Mouse (Mus musculus): ENCODE results near the gene Ift172. TPM values are rescaled to one million over a fixed set of nuclear protein-coding genes. Genes with fewer than 3 reads are reported as not detected.

The Ift172 gene
- polyA plus RNA-seq, 1 experiment from 2014 or later: 32.3 TPM

DNA sequence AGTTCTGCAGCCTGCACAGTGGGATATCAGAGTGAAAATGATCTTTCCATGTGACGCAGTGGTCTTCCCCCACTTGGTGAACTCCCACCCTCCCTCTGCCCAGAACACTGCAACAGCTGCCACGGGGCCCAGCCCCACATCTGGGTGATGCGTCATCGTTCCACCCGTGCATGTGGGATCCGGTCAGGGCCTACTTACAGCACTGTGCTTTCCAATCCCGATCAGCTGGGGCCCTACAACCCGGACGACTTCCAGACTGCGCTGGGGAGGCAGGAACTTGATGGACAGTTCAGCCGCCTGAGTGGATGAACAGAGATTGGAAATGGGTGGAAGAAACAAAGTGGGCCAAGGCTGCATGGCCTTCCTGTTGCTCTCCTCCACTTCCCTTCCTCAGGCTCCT lies 33.3 kb downstream of the Ift172 start:
- H3K36me3 ChIP-seq (ENCODE audit: insufficient read depth): peaks cover 70% of the 10 kb centered on the region
- no peak for TF ChIP-seq CTCF (IDR thresholded peaks at IDR 0.05; ENCODE audit: low read depth)
- no peak overlapping the region for H3K27ac ChIP-seq (ENCODE audit: low read depth)
- no peaks in the 10 kb centered on the region for H3K4me1 ChIP-seq (ENCODE audit: insufficient read depth)
- H3K4me3 ChIP-seq (ENCODE audit: low read depth, low read length): no peak overlapping the region
- no peak for ATAC-seq (ENCODE audit: insufficient read depth)
- DNase-seq: no peak
- no peaks in the 10 kb centered on the region for H3K27me3 ChIP-seq (ENCODE audit: insufficient read depth, low read length)
- no peaks in the 10 kb centered on the region for H3K9me3 ChIP-seq (ENCODE audit: low read depth, low read length)
- H3K4me2 ChIP-seq: no peak overlapping the region
- 81% methylated on average over 11 of the region's 11 CpGs for WGBS
- no peak overlapping the region for H3K9ac ChIP-seq

DNA sequence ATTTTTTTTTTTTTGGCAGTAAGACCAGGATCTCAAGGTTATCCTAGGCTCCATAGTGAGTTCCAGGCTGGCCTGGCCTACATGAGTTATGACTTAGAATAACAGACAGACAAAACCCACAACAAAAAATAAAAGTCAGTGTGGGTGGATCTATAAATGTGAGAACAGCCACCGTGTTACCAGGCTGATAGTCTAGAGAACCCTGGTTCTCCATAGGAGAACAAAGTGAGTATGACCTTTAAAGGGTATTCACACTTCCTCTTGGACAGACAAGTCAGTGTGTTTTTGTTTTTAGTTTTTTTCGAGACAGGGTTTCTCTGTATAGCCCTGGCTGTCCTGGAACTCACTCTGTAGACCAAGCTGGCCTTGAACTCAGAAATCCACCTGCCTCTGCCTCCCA lies 34.9 kb downstream of the Ift172 start:
- no peak overlapping the region for H3K27ac ChIP-seq (ENCODE audit: low read depth)
- TF ChIP-seq CTCF (IDR thresholded peaks at IDR 0.05; ENCODE audit: low read depth): no peak
- DNase-seq (no peak), ATAC-seq (ENCODE audit: insufficient read depth) (no peak)
- no peaks in the 10 kb centered on the region for H3K9me3 ChIP-seq (ENCODE audit: low read depth, low read length)
- H3K4me1 ChIP-seq (ENCODE audit: insufficient read depth): no peaks in the 10 kb centered on the region
- no peak overlapping the region for H3K4me3 ChIP-seq (ENCODE audit: low read depth, low read length)
- no peak overlapping the region for H3K9ac ChIP-seq
- H3K4me2 ChIP-seq: no peak overlapping the region
- H3K27me3 ChIP-seq (ENCODE audit: insufficient read depth, low read length): no peaks in the 10 kb centered on the region
- H3K36me3 ChIP-seq (ENCODE audit: insufficient read depth): peaks cover 74% of the 10 kb centered on the region
- WGBS: 84% methylated on average over 2 of the region's 2 CpGs

DNA sequence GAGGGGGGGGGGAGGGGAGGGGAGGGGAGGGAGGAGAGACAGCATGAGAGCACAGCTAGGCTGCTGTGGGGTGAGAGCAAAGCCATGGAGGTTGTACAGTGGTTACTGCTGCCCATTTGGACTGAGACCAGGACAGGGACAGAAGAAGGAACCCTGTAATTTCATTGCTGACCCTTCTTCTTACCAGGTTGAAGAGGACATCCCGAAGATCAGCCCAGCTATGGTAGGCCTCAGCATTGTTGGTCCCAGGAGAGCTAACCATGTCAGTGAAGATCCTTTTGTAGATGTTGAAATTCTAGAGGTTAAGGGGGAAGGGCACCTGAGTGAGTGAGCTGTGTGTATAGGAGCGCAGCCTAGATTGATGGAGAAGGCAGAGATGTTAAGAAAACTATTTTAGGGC lies 35.5 kb downstream of the Ift172 start:
- DNase-seq (no peak), ATAC-seq (ENCODE audit: insufficient read depth) (no peak)
- no peak overlapping the region for H3K9ac ChIP-seq
- no peak overlapping the region for H3K4me3 ChIP-seq (ENCODE audit: low read depth, low read length)
- no peak overlapping the region for H3K4me2 ChIP-seq
- no peak for TF ChIP-seq CTCF (IDR thresholded peaks at IDR 0.05; ENCODE audit: low read depth)
- peaks cover 75% of the 10 kb centered on the region for H3K36me3 ChIP-seq (ENCODE audit: insufficient read depth)
- H3K4me1 ChIP-seq (ENCODE audit: insufficient read depth): no peaks in the 10 kb centered on the region
- no peaks in the 10 kb centered on the region for H3K27me3 ChIP-seq (ENCODE audit: insufficient read depth, low read length)
- H3K27ac ChIP-seq (ENCODE audit: low read depth): no peak overlapping the region
- WGBS: 89% methylated on average over 2 of the region's 2 CpGs
- no peaks in the 10 kb centered on the region for H3K9me3 ChIP-seq (ENCODE audit: low read depth, low read length)

DNA sequence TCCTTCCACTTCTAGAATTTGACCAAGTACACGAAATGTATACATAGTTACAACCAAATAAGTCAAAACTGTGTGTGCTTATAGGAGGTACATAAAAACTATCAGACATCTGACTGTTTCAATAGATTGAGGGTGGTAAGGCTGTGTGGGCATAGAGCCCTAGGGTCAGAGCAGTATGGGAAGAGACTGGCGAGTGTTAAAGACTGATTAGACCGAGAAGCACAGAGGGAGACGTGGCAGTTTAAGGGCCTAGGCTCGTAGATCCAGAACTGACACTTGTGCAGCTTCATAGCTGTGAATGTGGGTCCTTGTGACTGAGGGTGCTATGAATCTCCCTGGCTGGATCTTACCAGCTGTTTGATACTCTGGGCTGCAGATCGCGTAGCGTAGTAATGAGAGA lies 36.0 kb downstream of the Ift172 start:
- no peaks in the 10 kb centered on the region for H3K27me3 ChIP-seq (ENCODE audit: insufficient read depth, low read length)
- no peaks in the 10 kb centered on the region for H3K9me3 ChIP-seq (ENCODE audit: low read depth, low read length)
- DNase-seq: no peak
- peaks cover 75% of the 10 kb centered on the region for H3K36me3 ChIP-seq (ENCODE audit: insufficient read depth)
- no peak overlapping the region for H3K27ac ChIP-seq (ENCODE audit: low read depth)
- no peak for TF ChIP-seq CTCF (IDR thresholded peaks at IDR 0.05; ENCODE audit: low read depth)
- H3K9ac ChIP-seq: no peak overlapping the region
- no peak overlapping the region for H3K4me2 ChIP-seq
- no peaks in the 10 kb centered on the region for H3K4me1 ChIP-seq (ENCODE audit: insufficient read depth)
- WGBS: 77% methylated on average over 8 of the region's 8 CpGs
- no peak for ATAC-seq (ENCODE audit: insufficient read depth)
- H3K4me3 ChIP-seq (ENCODE audit: low read depth, low read length): no peak overlapping the region

DNA sequence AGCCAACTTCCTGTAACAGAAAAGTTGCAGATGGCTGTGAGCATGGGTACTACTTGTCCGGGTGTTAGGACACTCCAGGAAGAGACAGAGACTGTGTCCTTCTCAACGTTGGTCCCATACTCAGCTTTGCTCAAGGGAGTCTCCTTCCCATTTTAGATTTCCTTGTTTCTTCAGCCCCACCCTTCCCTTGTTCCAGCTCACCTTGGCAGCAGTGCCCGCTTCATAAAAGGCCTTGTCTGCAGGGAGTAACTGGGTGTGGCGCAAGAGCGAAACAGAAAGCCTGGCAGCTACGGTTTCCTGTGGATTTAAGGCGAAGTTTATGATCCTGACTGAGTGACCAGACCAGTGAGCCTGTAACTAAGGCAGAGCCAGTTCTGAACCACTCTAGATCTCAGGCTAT lies 36.5 kb downstream of the Ift172 start:
- DNase-seq: no peak
- Histone ChIP-seq H3K27ac (ENCODE audit: low read depth) (no peak overlapping the region), H3K4me3 (ENCODE audit: low read depth, low read length) (no peak overlapping the region), H3K27me3 (ENCODE audit: insufficient read depth, low read length) (no peaks in the 10 kb centered on the region), H3K9ac (no peak overlapping the region), H3K9me3 (ENCODE audit: low read depth, low read length) (no peaks in the 10 kb centered on the region), H3K36me3 (ENCODE audit: insufficient read depth) (peaks cover 75% of the 10 kb centered on the region), H3K4me1 (ENCODE audit: insufficient read depth) (no peaks in the 10 kb centered on the region), H3K4me2 (no peak overlapping the region)
- 71% methylated on average over 7 of the region's 7 CpGs for WGBS
- TF ChIP-seq CTCF (IDR thresholded peaks at IDR 0.05; ENCODE audit: low read depth): no peak
- ATAC-seq (ENCODE audit: insufficient read depth): no peak

DNA sequence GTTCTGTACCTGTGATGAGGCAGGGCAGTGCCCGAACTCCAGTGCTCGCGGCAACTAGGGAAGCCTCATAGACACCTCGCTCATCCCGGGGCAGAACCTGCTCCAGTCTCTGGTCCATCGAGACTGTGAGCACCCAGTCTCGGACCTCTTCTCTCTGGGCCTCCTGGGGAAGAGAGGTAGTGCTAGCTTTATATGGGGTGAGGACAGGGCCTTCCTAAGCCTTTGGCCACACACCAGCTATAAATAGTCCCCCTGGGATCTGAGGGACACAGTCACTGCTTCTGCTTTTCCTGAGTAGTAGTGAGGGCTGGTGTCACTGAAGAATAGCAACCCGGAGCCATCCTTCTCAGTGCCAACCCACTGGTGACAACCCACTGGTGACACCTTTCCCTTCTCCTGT lies 37.1 kb downstream of the Ift172 start:
- no peaks in the 10 kb centered on the region for H3K9me3 ChIP-seq (ENCODE audit: low read depth, low read length)
- WGBS: 87% methylated on average over 8 of the region's 8 CpGs
- no peak for TF ChIP-seq CTCF (IDR thresholded peaks at IDR 0.05; ENCODE audit: low read depth)
- H3K4me1 ChIP-seq (ENCODE audit: insufficient read depth): no peaks in the 10 kb centered on the region
- H3K9ac ChIP-seq: no peak overlapping the region
- ATAC-seq (ENCODE audit: insufficient read depth) (no peak), DNase-seq (no peak)
- H3K4me2 ChIP-seq: no peak overlapping the region
- H3K27ac ChIP-seq (ENCODE audit: low read depth): no peak overlapping the region
- H3K27me3 ChIP-seq (ENCODE audit: insufficient read depth, low read length): no peaks in the 10 kb centered on the region
- no peak overlapping the region for H3K4me3 ChIP-seq (ENCODE audit: low read depth, low read length)
- peaks cover 77% of the 10 kb centered on the region for H3K36me3 ChIP-seq (ENCODE audit: insufficient read depth)

DNA sequence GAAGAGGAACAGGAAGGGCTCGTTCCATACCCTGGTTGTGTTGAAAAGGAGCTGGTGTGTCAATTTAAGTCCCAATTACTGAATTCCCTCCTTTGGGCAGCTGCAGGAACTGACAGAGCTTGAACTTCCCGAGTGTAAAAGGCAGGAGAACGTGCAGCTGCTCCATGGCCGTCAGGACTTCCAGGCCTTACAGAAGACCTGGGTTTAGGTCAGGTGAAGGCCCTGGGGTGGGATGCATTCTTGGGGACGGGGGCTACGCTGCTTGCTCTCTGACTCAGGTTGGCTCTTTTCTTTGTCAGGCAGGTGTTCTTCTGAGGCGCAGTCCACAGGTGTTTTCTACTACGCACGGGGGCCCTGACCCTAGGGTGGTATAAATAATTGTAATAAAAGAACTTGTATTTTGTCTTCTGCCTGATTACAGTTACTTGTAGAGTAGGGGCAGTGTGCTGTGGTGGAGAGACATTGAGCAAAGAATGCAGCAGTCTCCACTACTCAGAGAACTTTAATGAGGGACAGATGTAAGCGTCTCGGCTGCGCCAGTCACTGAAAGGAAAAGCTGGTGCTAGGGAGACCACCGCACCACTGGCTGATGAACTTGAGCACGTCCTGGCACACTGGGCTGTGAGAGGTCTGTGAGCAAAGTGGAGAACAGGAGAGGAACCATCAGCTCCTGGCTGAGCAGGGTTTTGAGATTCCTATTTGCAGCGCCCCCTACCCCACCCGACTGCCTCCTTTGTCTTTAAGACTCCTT lies 37.9 kb downstream of the Ift172 start:
- Histone ChIP-seq H3K9ac (peak overlapping the region; percentile 50; the same call in 1 of the 2 replicates), H3K4me2 (peak overlapping the region; percentile 56), H3K27ac (ENCODE audit: low read depth) (0 out of 2 replicates have a peak overlapping the region, but pooled peaks have one; percentile 78), H3K4me3 (ENCODE audit: low read depth, low read length) (peak overlapping the region; percentile 41), H3K4me1 (ENCODE audit: insufficient read depth) (no peaks in the 10 kb centered on the region), H3K27me3 (ENCODE audit: insufficient read depth, low read length) (no peaks in the 10 kb centered on the region), H3K9me3 (ENCODE audit: low read depth, low read length) (no peaks in the 10 kb centered on the region), H3K36me3 (ENCODE audit: insufficient read depth) (peaks cover 84% of the 10 kb centered on the region)
- ATAC-seq (ENCODE audit: insufficient read depth) (no peak), DNase-seq (peak; percentile 23)
- 71% methylated on average over 16 of the region's 16 CpGs for WGBS
- no peak for TF ChIP-seq CTCF (IDR thresholded peaks at IDR 0.05; ENCODE audit: low read depth)

Data from lung, embryonic 14.5 days (tissue).